Mouse (Mus musculus): ENCODE measurements at regions not wholly inside any gene's neighbourhood (a gene's known extent, or its start where the extent isn't known, plus 50 kb on each side); places are given as distances from the start of the nearest gene placed in this dataset.

- WGBS, result 78% methylated on average over 2 of the region's 2 CpGs
- Histone ChIP-seq H3K27ac (no peak overlapping the region), H3K27me3 (no peaks in the 10 kb centered on the region), H3K4me2 (no peak overlapping the region), H3K9ac (no peak overlapping the region), H3K9me3 (no peaks in the 10 kb centered on the region), H3K4me3 (no peak overlapping the region), H3K36me3 (no peaks in the 10 kb centered on the region), H3K4me1 (no peaks in the 10 kb centered on the region)
- no peak for ATAC-seq (ENCODE audit: insufficient number of reproducible peaks, low FRiP score, low TSS enrichment, low read depth)
Measured at GRCm38 (mm10) chr8:102223097-102223496, 562.3 kb downstream of the Cdh11 start.

- Histone ChIP-seq H3K4me3 (no peak overlapping the region), H3K9ac (no peak overlapping the region), H3K4me1 (no peaks in the 10 kb centered on the region), H3K36me3 (no peaks in the 10 kb centered on the region), H3K27me3 (no peaks in the 10 kb centered on the region), H3K9me3 (no peaks in the 10 kb centered on the region), H3K4me2 (no peak overlapping the region), H3K27ac (no peak overlapping the region)
- no peak for ATAC-seq (ENCODE audit: insufficient number of reproducible peaks, low FRiP score, low TSS enrichment, low read depth)
- WGBS, result 68% methylated on average over 1 of the region's 1 CpGs
Measured at GRCm38 (mm10) chr8:102205633-102206032, 579.8 kb downstream of the Cdh11 start.

GRCm38 (mm10) chr8:102159541-102160197 is 625.8 kb downstream of the Cdh11 start:
- Histone ChIP-seq H3K4me2 (no peak overlapping the region), H3K9ac (no peak overlapping the region), H3K27me3 (no peaks in the 10 kb centered on the region), H3K4me1 (no peaks in the 10 kb centered on the region), H3K27ac (no peak overlapping the region), H3K9me3 (no peaks in the 10 kb centered on the region), H3K4me3 (no peak overlapping the region), H3K36me3 (no peaks in the 10 kb centered on the region)
- WGBS, result 83% methylated on average over 2 of the region's 2 CpGs
- no peak for ATAC-seq (ENCODE audit: insufficient number of reproducible peaks, low FRiP score, low TSS enrichment, low read depth)

- Histone ChIP-seq H3K4me3 (no peak overlapping the region), H3K4me2 (no peak overlapping the region), H3K9me3 (no peaks in the 10 kb centered on the region), H3K4me1 (no peaks in the 10 kb centered on the region), H3K27me3 (no peaks in the 10 kb centered on the region), H3K36me3 (no peaks in the 10 kb centered on the region), H3K9ac (no peak overlapping the region), H3K27ac (no peak overlapping the region)
- ATAC-seq (ENCODE audit: insufficient number of reproducible peaks, low FRiP score, low TSS enrichment, low read depth), result no peak
- 55% methylated on average over 4 of the region's 4 CpGs for WGBS
Measured at GRCm38 (mm10) chr8:102118657-102119056, 666.8 kb downstream of the Cdh11 start.

GRCm38 (mm10) chr8:102116846-102117403 is 668.5 kb downstream of the Cdh11 start:
- Histone ChIP-seq H3K4me3 (no peak overlapping the region), H3K9me3 (no peaks in the 10 kb centered on the region), H3K27ac (no peak overlapping the region), H3K4me2 (no peak overlapping the region), H3K27me3 (no peaks in the 10 kb centered on the region), H3K36me3 (no peaks in the 10 kb centered on the region), H3K4me1 (no peaks in the 10 kb centered on the region), H3K9ac (no peak overlapping the region)
- WGBS, result 30% methylated on average over 6 of the region's 6 CpGs
- ATAC-seq (ENCODE audit: insufficient number of reproducible peaks, low FRiP score, low TSS enrichment, low read depth), result no peak

GRCm38 (mm10) chr8:102103773-102104172 is 681.7 kb downstream of the Cdh11 start:
- H3K9me3 ChIP-seq, result no peaks in the 10 kb centered on the region
- no peak for ATAC-seq (ENCODE audit: insufficient number of reproducible peaks, low FRiP score, low TSS enrichment, low read depth)
- WGBS, result 31% methylated on average over 7 of the region's 7 CpGs

GRCm38 (mm10) chr8:102096726-102097125 is 688.7 kb downstream of the Cdh11 start:
- H3K4me1 ChIP-seq, result no peaks in the 10 kb centered on the region
- H3K4me2 ChIP-seq, result no peak overlapping the region
- H3K27ac ChIP-seq, result no peak overlapping the region
- H3K36me3 ChIP-seq, result no peaks in the 10 kb centered on the region
- no peaks in the 10 kb centered on the region for H3K27me3 ChIP-seq
- H3K4me3 ChIP-seq, result no peak overlapping the region
- WGBS, result 71% methylated on average over 7 of the region's 7 CpGs
- no peak overlapping the region for H3K9ac ChIP-seq
- H3K9me3 ChIP-seq, result no peaks in the 10 kb centered on the region
- no peak for ATAC-seq (ENCODE audit: insufficient number of reproducible peaks, low FRiP score, low TSS enrichment, low read depth)

More at GRCm38 (mm10) chr8:102103773-102104172, 681.7 kb downstream of the Cdh11 start:
- Histone ChIP-seq H3K4me3 (no peak overlapping the region), H3K4me2 (no peak overlapping the region), H3K27me3 (no peaks in the 10 kb centered on the region), H3K9ac (no peak overlapping the region), H3K36me3 (no peaks in the 10 kb centered on the region), H3K4me1 (no peaks in the 10 kb centered on the region), H3K27ac (no peak overlapping the region)

GRCm38 (mm10) chr8:102085927-102086326 is 699.5 kb downstream of the Cdh11 start:
- WGBS, result 85% methylated on average over 4 of the region's 4 CpGs
- Histone ChIP-seq H3K4me2 (no peak overlapping the region), H3K36me3 (no peaks in the 10 kb centered on the region), H3K27me3 (no peaks in the 10 kb centered on the region), H3K27ac (no peak overlapping the region), H3K4me1 (no peaks in the 10 kb centered on the region), H3K9ac (no peak overlapping the region), H3K9me3 (no peaks in the 10 kb centered on the region), H3K4me3 (no peak overlapping the region)
- ATAC-seq (ENCODE audit: insufficient number of reproducible peaks, low FRiP score, low TSS enrichment, low read depth), result no peak

- ATAC-seq (ENCODE audit: insufficient number of reproducible peaks, low FRiP score, low TSS enrichment, low read depth), result no peak
- Histone ChIP-seq H3K27me3 (no peaks in the 10 kb centered on the region), H3K36me3 (no peaks in the 10 kb centered on the region), H3K9ac (no peak overlapping the region), H3K4me3 (no peak overlapping the region), H3K4me2 (no peak overlapping the region), H3K9me3 (no peaks in the 10 kb centered on the region), H3K4me1 (no peaks in the 10 kb centered on the region), H3K27ac (no peak overlapping the region)
- 63% methylated on average over 1 of the region's 1 CpGs for WGBS
Measured at GRCm38 (mm10) chr8:102075611-102076010, 709.8 kb downstream of the Cdh11 start.

- Histone ChIP-seq H3K36me3 (no peaks in the 10 kb centered on the region), H3K9me3 (no peaks in the 10 kb centered on the region), H3K9ac (no peak overlapping the region), H3K27me3 (no peaks in the 10 kb centered on the region), H3K4me2 (no peak overlapping the region), H3K27ac (no peak overlapping the region), H3K4me3 (no peak overlapping the region), H3K4me1 (no peaks in the 10 kb centered on the region)
- 85% methylated on average over 2 of the region's 2 CpGs for WGBS
- no peak for ATAC-seq (ENCODE audit: insufficient number of reproducible peaks, low FRiP score, low TSS enrichment, low read depth)
Measured at GRCm38 (mm10) chr8:102064137-102064536, 721.3 kb downstream of the Cdh11 start.

- H3K9me3 ChIP-seq, result no peaks in the 10 kb centered on the region
- H3K4me2 ChIP-seq, result no peak overlapping the region
- no peaks in the 10 kb centered on the region for H3K4me1 ChIP-seq
- WGBS, result 45% methylated on average over 3 of the region's 3 CpGs
- H3K27me3 ChIP-seq, result no peaks in the 10 kb centered on the region
- no peak overlapping the region for H3K9ac ChIP-seq
- no peaks in the 10 kb centered on the region for H3K36me3 ChIP-seq
- H3K4me3 ChIP-seq, result no peak overlapping the region
- ATAC-seq (ENCODE audit: insufficient number of reproducible peaks, low FRiP score, low TSS enrichment, low read depth), result no peak
- H3K27ac ChIP-seq, result no peak overlapping the region
Measured at GRCm38 (mm10) chr8:102053429-102053828, 732.0 kb downstream of the Cdh11 start.

- no peak overlapping the region for H3K27ac ChIP-seq
- no peaks in the 10 kb centered on the region for H3K9me3 ChIP-seq
- no peak overlapping the region for H3K9ac ChIP-seq
- WGBS, result 46% methylated on average over 5 of the region's 5 CpGs
- H3K4me3 ChIP-seq, result no peak overlapping the region
- peak; percentile 72; the same call in 1 of the 2 replicates for ATAC-seq (ENCODE audit: insufficient number of reproducible peaks, low FRiP score, low TSS enrichment, low read depth)
- no peaks in the 10 kb centered on the region for H3K27me3 ChIP-seq
- H3K4me2 ChIP-seq, result no peak overlapping the region
- H3K36me3 ChIP-seq, result no peaks in the 10 kb centered on the region
- H3K4me1 ChIP-seq, result no peaks in the 10 kb centered on the region
Measured at GRCm38 (mm10) chr8:102026956-102027927, 758.2 kb downstream of the Cdh11 start.

All from limb, embryonic 15.5 days (tissue).